Mouse (Mus musculus) heart, embryonic 15.5 days (tissue): ENCODE data around the gene Tmem204. TPM values are rescaled to one million over a fixed set of nuclear protein-coding genes. Genes with fewer than 3 reads are reported as not detected.

ENCODE experiments used
- ATAC-seq: fragments of 200-750 bp; cut with Nextera tagmentation; replicated peaks from 2 replicates; pipeline ENCODE4 v1.8.0; 2017; ENCODE audit warnings: low read depth, moderate TSS enrichment; ENCODE audit not compliant: insufficient number of reproducible peaks, insufficient read depth, low FRiP score
- H3K27ac ChIP-seq: fragments of 300-500 bp; sonication (generic); 2 replicates; pipeline ENCODE4 v1.5.1; 2015; ENCODE audit warnings: mild to moderate bottlenecking, inconsistent platforms
- H3K27me3 ChIP-seq: fragments of 300-500 bp; sonication (generic); 2 replicates; pipeline ENCODE4 v1.6.1; 2015; ENCODE audit warnings: inconsistent platforms
- H3K36me3 ChIP-seq: fragments of 300-500 bp; sonication (generic); 2 replicates; pipeline ENCODE4 v1.6.1; 2015; ENCODE audit warnings: mild to moderate bottlenecking, inconsistent platforms
- H3K4me1 ChIP-seq: fragments of 300-500 bp; sonication (generic); replicated peaks from 2 replicates; pipeline ENCODE4 v1.6.1; 2015; ENCODE audit warnings: inconsistent platforms
- H3K4me2 ChIP-seq: fragments of 300-500 bp; sonication (generic); 2 replicates; pipeline ENCODE4 v1.6.1; 2015; ENCODE audit warnings: inconsistent platforms, mild to moderate bottlenecking, moderate library complexity
- H3K4me3 ChIP-seq: fragments of 300-500 bp; sonication (generic); 2 replicates; pipeline ENCODE4 v1.5.1; 2015; ENCODE audit warnings: mild to moderate bottlenecking, inconsistent platforms
- H3K9ac ChIP-seq: fragments of 300-500 bp; sonication (generic); 2 replicates; pipeline ENCODE4 v1.6.1; 2015; ENCODE audit warnings: mild to moderate bottlenecking, inconsistent platforms
- H3K9me3 ChIP-seq: fragments of 300-500 bp; sonication (generic); replicated peaks from 2 replicates; pipeline ENCODE4 v1.6.1; 2016; ENCODE audit warnings: inconsistent platforms
- WGBS: fragments of 180-500 bp; shearing (Covaris S2); methylation state at CpG from one replicate; pipeline ENCODE4 v1.1.7; 2015; ENCODE audit warnings: mixed read lengths; 5-methylcytosine and 5-hydroxymethylcytosine counted together
- polyA plus RNA-seq: library from polyadenylated mRNA; unstranded; fragments of >200 nt; fragmentation: Nextera tagmentation; extraction: Ambion mirVana; gene quantifications from 2 replicates; pipeline ENCODE4 v1.2.1, GENCODE M21; 2015

Gene Tmem204
- polyA plus RNA-seq, 1 experiment from 2014 or later, result 23.1 TPM

- Histone ChIP-seq H3K4me2 (peak overlapping the region; percentile 5; the same call in 1 of the 2 replicates), H3K9me3 (no peaks in the 10 kb centered on the region), H3K27me3 (no peaks in the 10 kb centered on the region), H3K9ac (no peak overlapping the region), H3K36me3 (peaks cover 13% of the 10 kb centered on the region; the same call in 1 of the 2 replicates), H3K27ac (peak overlapping the region; percentile 79), H3K4me3 (no peak overlapping the region), H3K4me1 (peaks cover 39% of the 10 kb centered on the region)
- ATAC-seq, result peak; percentile 41; the same call in 1 of the 2 replicates
- WGBS, result 32% methylated on average over 12 of the region's 12 CpGs
Observed at GRCm38 (mm10) chr17:25063872-25064271, 19.5 kb downstream of the Tmem204 start.

GRCm38 (mm10) chr17:25063261-25063660 lies 20.1 kb downstream of the Tmem204 start:
- Histone ChIP-seq H3K9me3 (no peaks in the 10 kb centered on the region), H3K36me3 (peaks cover 13% of the 10 kb centered on the region; the same call in 1 of the 2 replicates), H3K4me3 (no peak overlapping the region), H3K4me1 (peaks cover 34% of the 10 kb centered on the region), H3K9ac (no peak overlapping the region), H3K27ac (peak overlapping the region; percentile 79; the same call in 1 of the 2 replicates), H3K4me2 (no peak overlapping the region), H3K27me3 (no peaks in the 10 kb centered on the region)
- ATAC-seq, result no peak
- 88% methylated on average over 4 of the region's 4 CpGs for whole genome bisulfite sequencing

GRCm38 (mm10) chr17:25057041-25057440 lies 26.4 kb downstream of the Tmem204 start:
- Histone ChIP-seq H3K4me1 (no peaks in the 10 kb centered on the region), H3K9ac (no peak overlapping the region), H3K36me3 (peaks cover 28% of the 10 kb centered on the region; the same call in 1 of the 2 replicates), H3K4me3 (no peak overlapping the region), H3K9me3 (no peaks in the 10 kb centered on the region), H3K27me3 (no peaks in the 10 kb centered on the region), H3K27ac (no peak overlapping the region), H3K4me2 (no peak overlapping the region)
- WGBS, result 82% methylated on average over 6 of the region's 6 CpGs
- no peak for ATAC-seq

GRCm38 (mm10) chr17:25053274-25053673 lies 30.1 kb downstream of the Tmem204 start:
- Histone ChIP-seq H3K4me1 (no peaks in the 10 kb centered on the region), H3K36me3 (peaks cover 21% of the 10 kb centered on the region; the same call in 1 of the 2 replicates)

GRCm38 (mm10) chr17:25047143-25047542 lies 36.2 kb downstream of the Tmem204 start:
- WGBS, result 63% methylated on average over 6 of the region's 6 CpGs
- no peak overlapping the region for H3K9ac ChIP-seq
- 0 out of 2 replicates have a peak, but pooled peaks cover 7% of the 10 kb centered on the region for H3K36me3 ChIP-seq
- no peak overlapping the region for H3K4me2 ChIP-seq
- no peak for ATAC-seq
- H3K4me3 ChIP-seq, result no peak overlapping the region
- no peaks in the 10 kb centered on the region for H3K9me3 ChIP-seq
- no peaks in the 10 kb centered on the region for H3K27me3 ChIP-seq
- no peak overlapping the region for H3K27ac ChIP-seq
- no peaks in the 10 kb centered on the region for H3K4me1 ChIP-seq

More at GRCm38 (mm10) chr17:25053274-25053673, 30.1 kb downstream of the Tmem204 start:
- no peak overlapping the region for H3K4me2 ChIP-seq
- no peak overlapping the region for H3K27ac ChIP-seq
- H3K9ac ChIP-seq, result no peak overlapping the region
- no peak for ATAC-seq
- H3K9me3 ChIP-seq, result no peaks in the 10 kb centered on the region
- 77% methylated on average over 9 of the region's 9 CpGs for WGBS
- H3K4me3 ChIP-seq, result no peak overlapping the region
- H3K27me3 ChIP-seq, result no peaks in the 10 kb centered on the region

GRCm38 (mm10) chr17:25045281-25045680 lies 38.1 kb downstream of the Tmem204 start:
- H3K9me3 ChIP-seq, result no peaks in the 10 kb centered on the region
- H3K27ac ChIP-seq, result no peak overlapping the region
- no peak for ATAC-seq
- 0 out of 2 replicates have a peak, but pooled peaks cover 3% of the 10 kb centered on the region for H3K36me3 ChIP-seq
- H3K4me3 ChIP-seq, result no peak overlapping the region
- no peak overlapping the region for H3K9ac ChIP-seq
- H3K4me2 ChIP-seq, result no peak overlapping the region
- 84% methylated on average over 4 of the region's 4 CpGs for whole genome bisulfite sequencing
- no peaks in the 10 kb centered on the region for H3K4me1 ChIP-seq
- H3K27me3 ChIP-seq, result no peaks in the 10 kb centered on the region

- Histone ChIP-seq H3K27ac (no peak overlapping the region), H3K4me2 (no peak overlapping the region), H3K4me1 (no peaks in the 10 kb centered on the region), H3K9ac (no peak overlapping the region), H3K27me3 (no peaks in the 10 kb centered on the region), H3K36me3 (0 out of 2 replicates have a peak, but pooled peaks cover 3% of the 10 kb centered on the region), H3K9me3 (no peaks in the 10 kb centered on the region), H3K4me3 (no peak overlapping the region)
- no peak for ATAC-seq
- WGBS, result 64% methylated on average over 7 of the region's 7 CpGs
Observed at GRCm38 (mm10) chr17:25044879-25045278, 38.5 kb downstream of the Tmem204 start.

GRCm38 (mm10) chr17:25036183-25036582 lies 47.2 kb downstream of the Tmem204 start:
- Histone ChIP-seq H3K4me3 (no peak overlapping the region), H3K4me2 (no peak overlapping the region), H3K9ac (no peak overlapping the region), H3K27ac (no peak overlapping the region), H3K27me3 (no peaks in the 10 kb centered on the region), H3K36me3 (peaks cover 37% of the 10 kb centered on the region; the same call in 1 of the 2 replicates), H3K4me1 (no peaks in the 10 kb centered on the region), H3K9me3 (no peaks in the 10 kb centered on the region)
- no peak for ATAC-seq
- WGBS, result 43% methylated on average over 4 of the region's 4 CpGs

- Histone ChIP-seq H3K27me3 (no peaks in the 10 kb centered on the region), H3K27ac (peak overlapping the region; percentile 84), H3K9ac (peak overlapping the region; percentile 70), H3K9me3 (no peaks in the 10 kb centered on the region), H3K36me3 (peaks cover 11% of the 10 kb centered on the region), H3K4me2 (peak overlapping the region; percentile 96), H3K4me3 (peak overlapping the region; percentile 96), H3K4me1 (peaks cover 21% of the 10 kb centered on the region)
- under 1% methylated on average over 55 of the region's 55 CpGs for WGBS
- peak; percentile 80 for ATAC-seq
Observed at GRCm38 (mm10) chr17:25016292-25017132, 66.9 kb downstream of the Tmem204 start.

GRCm38 (mm10) chr17:25015655-25016291 lies 67.6 kb downstream of the Tmem204 start, which contains the start of the genes Cramp1l and Ift140:
Gene Cramp1l, minus strand, starts transcription at chr17:25015788.
Gene Ift140, plus strand, starts transcription at chr17:25016085.
- peak within 1 kb of the TSS; percentile 96 for H3K4me2 ChIP-seq
- H3K4me1 ChIP-seq, result peaks cover 21% of the 10 kb centered on the region
- peak within 1 kb of the TSS; percentile 87 for H3K27ac ChIP-seq
- peak within 1 kb of the TSS; percentile 96 for H3K4me3 ChIP-seq
- H3K36me3 ChIP-seq, result peaks cover 15% of the 10 kb centered on the region
- H3K27me3 ChIP-seq, result no peaks in the 10 kb centered on the region
- no peaks in the 10 kb centered on the region for H3K9me3 ChIP-seq
- ATAC-seq, result peak; percentile 98
- WGBS, result under 1% methylated on average over 62 of the region's 62 CpGs
- peak within 1 kb of the TSS; percentile 92 for H3K9ac ChIP-seq
